Mouse (Mus musculus) heart, embryonic 11.5 days (tissue): ENCODE measurements around the gene Pcyox1. TPM values are rescaled to one million over a fixed set of nuclear protein-coding genes. Genes with fewer than 3 reads are reported as not detected.

Experiments
- ATAC-seq: fragments of 200-750 bp; cut with Nextera tagmentation; replicated peaks from 2 replicates; pipeline ENCODE4 v1.8.0; 2017; ENCODE audit warnings: moderate library complexity; ENCODE audit not compliant: insufficient number of reproducible peaks, low FRiP score, low TSS enrichment
- H3K27ac ChIP-seq: fragments of 300-500 bp; sonication (generic); 2 replicates; pipeline ENCODE4 v1.5.1; 2014; ENCODE audit warnings: mild to moderate bottlenecking, low read depth, low read length
- H3K27me3 ChIP-seq: fragments of 300-500 bp; sonication (generic); 2 replicates; pipeline ENCODE4 v1.6.1; 2014; ENCODE audit warnings: mild to moderate bottlenecking, low read length, mixed read lengths; ENCODE audit not compliant: control insufficient read depth, insufficient read depth
- H3K36me3 ChIP-seq: fragments of 300-500 bp; sonication (generic); 2 replicates; pipeline ENCODE4 v1.6.1; 2014; ENCODE audit warnings: mild to moderate bottlenecking, low read length, moderate library complexity, mixed read lengths; ENCODE audit not compliant: control insufficient read depth, insufficient read depth
- H3K4me1 ChIP-seq: fragments of 300-500 bp; sonication (generic); 2 replicates; pipeline ENCODE4 v1.6.1; 2014; ENCODE audit warnings: low read length; ENCODE audit not compliant: control insufficient read depth, insufficient read depth
- H3K4me2 ChIP-seq: fragments of 300-500 bp; sonication (generic); 2 replicates; pipeline ENCODE4 v1.6.1; 2014; ENCODE audit warnings: mild to moderate bottlenecking, moderate library complexity
- H3K4me3 ChIP-seq: fragments of 300-500 bp; sonication (generic); 2 replicates; pipeline ENCODE4 v1.5.1; 2014; ENCODE audit warnings: low read depth, low read length
- H3K9ac ChIP-seq: fragments of 300-500 bp; sonication (generic); 2 replicates; pipeline ENCODE4 v1.6.1; 2014; ENCODE audit warnings: mild to moderate bottlenecking, low read depth, low read length, moderate library complexity
- H3K9me3 ChIP-seq: fragments of 300-500 bp; sonication (generic); replicated peaks from 2 replicates; pipeline ENCODE4 v1.6.1; 2016; ENCODE audit warnings: low read length; ENCODE audit not compliant: control insufficient read depth
- WGBS: fragments of 180-500 bp; shearing (Covaris S2); extraction: QIAGEN DNeasy Blood & Tissue Kit; methylation state at CpG from one replicate; pipeline ENCODE4 v1.1.7; 2014; ENCODE audit not compliant: insufficient replicate concordance; 5-methylcytosine and 5-hydroxymethylcytosine counted together
- polyA plus RNA-seq: library from polyadenylated mRNA; unstranded; fragments of >200 nt; fragmentation: Nextera tagmentation; extraction: Ambion mirVana; gene quantifications from 2 replicates; pipeline ENCODE4 v1.2.1, GENCODE M21; 2014

The Pcyox1 gene
- polyA plus RNA-seq, 1 experiment from 2014 or later = 50.0 TPM

- Histone ChIP-seq H3K4me1 (peaks cover 3% of the 10 kb centered on the region; the same call in 1 of the 2 replicates), H3K9me3 (no peaks in the 10 kb centered on the region), H3K27me3 (no peaks in the 10 kb centered on the region), H3K4me2 (peak overlapping the region; percentile 65), H3K4me3 (peak overlapping the region; percentile 83), H3K27ac (no peak overlapping the region), H3K36me3 (no peaks in the 10 kb centered on the region), H3K9ac (0 out of 2 replicates have a peak overlapping the region, but pooled peaks have one; percentile 16)
- ATAC-seq = no peak
- 35% methylated on average over 12 of the region's 12 CpGs for WGBS
Measured at GRCm38 (mm10) chr6:86402681-86403607, 6.0 kb upstream of the Pcyox1 start.

GRCm38 (mm10) chr6:86400972-86401371, 4.0 kb upstream of the Pcyox1 start:
- H3K27ac ChIP-seq = no peak overlapping the region
- H3K9ac ChIP-seq = peak overlapping the region; percentile 49; the same call in 1 of the 2 replicates
- H3K4me3 ChIP-seq = peak overlapping the region; percentile 32; the same call in 1 of the 2 replicates
- no peak; the same call in 1 of the 2 replicates for ATAC-seq
- H3K27me3 ChIP-seq = no peaks in the 10 kb centered on the region
- peaks cover 11% of the 10 kb centered on the region; the same call in 1 of the 2 replicates for H3K4me1 ChIP-seq
- peak overlapping the region; percentile 62 for H3K4me2 ChIP-seq
- no peaks in the 10 kb centered on the region for H3K36me3 ChIP-seq
- no peaks in the 10 kb centered on the region for H3K9me3 ChIP-seq
- 7% methylated on average over 9 of the region's 9 CpGs for WGBS

- no peak for ATAC-seq
- 65% methylated on average over 2 of the region's 2 CpGs for WGBS
Measured at GRCm38 (mm10) chr6:86399995-86400394, 3.0 kb upstream of the Pcyox1 start.

GRCm38 (mm10) chr6:86398986-86399385, 2.0 kb upstream of the Pcyox1 start:
- Histone ChIP-seq H3K4me2 (no peak overlapping the region), H3K27me3 (no peaks in the 10 kb centered on the region), H3K9me3 (no peaks in the 10 kb centered on the region), H3K4me3 (no peak overlapping the region), H3K4me1 (peaks cover 21% of the 10 kb centered on the region), H3K36me3 (no peaks in the 10 kb centered on the region), H3K9ac (no peak overlapping the region), H3K27ac (no peak overlapping the region)
- 82% methylated on average over 2 of the region's 2 CpGs for WGBS
- ATAC-seq = no peak

More at GRCm38 (mm10) chr6:86399995-86400394, 3.0 kb upstream of the Pcyox1 start:
- no peaks in the 10 kb centered on the region for H3K9me3 ChIP-seq
- H3K27ac ChIP-seq = no peak overlapping the region
- no peaks in the 10 kb centered on the region for H3K27me3 ChIP-seq
- no peak overlapping the region for H3K4me2 ChIP-seq
- H3K4me3 ChIP-seq = no peak overlapping the region
- no peak overlapping the region for H3K9ac ChIP-seq
- no peaks in the 10 kb centered on the region for H3K36me3 ChIP-seq
- peaks cover 18% of the 10 kb centered on the region for H3K4me1 ChIP-seq

GRCm38 (mm10) chr6:86397257-86397980, 465 bp upstream of the Pcyox1 start:
- Histone ChIP-seq H3K36me3 (no peaks in the 10 kb centered on the region), H3K27ac (peak overlapping the region; percentile 80), H3K9me3 (no peaks in the 10 kb centered on the region), H3K4me3 (peak overlapping the region; percentile 86), H3K27me3 (no peaks in the 10 kb centered on the region), H3K4me1 (peaks cover 21% of the 10 kb centered on the region), H3K4me2 (peak overlapping the region; percentile 96), H3K9ac (peak overlapping the region; percentile 85)
- ATAC-seq = no peak
- WGBS = 4% methylated on average over 14 of the region's 14 CpGs

GRCm38 (mm10) chr6:86395969-86396368, 985 bp downstream of the Pcyox1 start:
- peaks cover 21% of the 10 kb centered on the region for H3K4me1 ChIP-seq
- ATAC-seq = no peak
- H3K4me2 ChIP-seq = peak overlapping the region; percentile 96
- no peaks in the 10 kb centered on the region for H3K27me3 ChIP-seq
- peaks cover 11% of the 10 kb centered on the region for H3K36me3 ChIP-seq
- 27% methylated on average over 10 of the region's 10 CpGs for WGBS
- H3K9me3 ChIP-seq = no peaks in the 10 kb centered on the region
- H3K27ac ChIP-seq = no peak overlapping the region; the same call in 1 of the 2 replicates
- peak overlapping the region; percentile 85 for H3K9ac ChIP-seq
- H3K4me3 ChIP-seq = peak overlapping the region; percentile 86

GRCm38 (mm10) chr6:86395021-86395420, 1.9 kb downstream of the Pcyox1 start:
- H3K4me2 ChIP-seq = peak overlapping the region; percentile 44
- no peak for ATAC-seq
- H3K9ac ChIP-seq = peak overlapping the region; percentile 52; the same call in 1 of the 2 replicates
- H3K27ac ChIP-seq = no peak overlapping the region
- no peaks in the 10 kb centered on the region for H3K9me3 ChIP-seq
- peaks cover 17% of the 10 kb centered on the region for H3K36me3 ChIP-seq
- H3K4me1 ChIP-seq = peaks cover 21% of the 10 kb centered on the region
- 80% methylated on average over 9 of the region's 9 CpGs for WGBS
- no peak overlapping the region for H3K4me3 ChIP-seq
- H3K27me3 ChIP-seq = no peaks in the 10 kb centered on the region

GRCm38 (mm10) chr6:86394078-86394720, 2.8 kb downstream of the Pcyox1 start:
- peaks cover 21% of the 10 kb centered on the region for H3K36me3 ChIP-seq
- H3K4me2 ChIP-seq = no peak overlapping the region
- 87% methylated on average over 17 of the region's 17 CpGs for WGBS
- H3K4me3 ChIP-seq = no peak overlapping the region
- no peak overlapping the region for H3K27ac ChIP-seq
- H3K9me3 ChIP-seq = no peaks in the 10 kb centered on the region
- ATAC-seq = no peak
- H3K9ac ChIP-seq = no peak overlapping the region
- no peaks in the 10 kb centered on the region for H3K27me3 ChIP-seq
- H3K4me1 ChIP-seq = peaks cover 21% of the 10 kb centered on the region
